Mouse (Mus musculus) kidney, postnatal 10 days (tissue): ENCODE measurements around the gene Stk25.

ENCODE experiments used
- DNase-seq: peaks from one replicate; pipeline ENCODE4 v3.0.0; 2021; ENCODE audit warnings: mixed read lengths

Stk25 gene

GRCm38 (mm10) chr1:93607090-93608083 is 51.1 kb downstream of the Stk25 start:
- no peak for DNase-seq

GRCm38 (mm10) chr1:93603921-93604320 is 54.5 kb downstream of the Stk25 start:
- no peak for DNase-seq

GRCm38 (mm10) chr1:93602911-93603310 is 55.5 kb downstream of the Stk25 start:
- DNase-seq, result no peak

GRCm38 (mm10) chr1:93595916-93596315 is 62.5 kb downstream of the Stk25 start:
- no peak for DNase-seq

- no peak for DNase-seq
Measured at GRCm38 (mm10) chr1:93593960-93594359, 64.5 kb downstream of the Stk25 start.

GRCm38 (mm10) chr1:93588346-93588745 is 70.1 kb downstream of the Stk25 start:
- no peak for DNase-seq

GRCm38 (mm10) chr1:93581545-93581944 is 76.9 kb downstream of the Stk25 start:
- DNase-seq, result no peak

- DNase-seq, result no peak
Measured at GRCm38 (mm10) chr1:93577861-93578260, 80.6 kb downstream of the Stk25 start.

- DNase-seq, result no peak
Measured at GRCm38 (mm10) chr1:93577066-93577465, 81.4 kb downstream of the Stk25 start.
